Mouse (Mus musculus) lung, postnatal 0 days (tissue): ENCODE results near the gene Ntf5.

Experiments used
- CTCF ChIP-seq: IDR thresholded peaks from 2 replicates; pipeline ENCODE4 v1.5.1; 2016; ENCODE audit warnings: antibody characterized with exemption, mild to moderate bottlenecking
- EP300 ChIP-seq: IDR thresholded peaks from 2 replicates; pipeline ENCODE4 v1.6.1; 2016; ENCODE audit warnings: antibody characterized with exemption, mild to moderate bottlenecking, control low read depth

DNA sequence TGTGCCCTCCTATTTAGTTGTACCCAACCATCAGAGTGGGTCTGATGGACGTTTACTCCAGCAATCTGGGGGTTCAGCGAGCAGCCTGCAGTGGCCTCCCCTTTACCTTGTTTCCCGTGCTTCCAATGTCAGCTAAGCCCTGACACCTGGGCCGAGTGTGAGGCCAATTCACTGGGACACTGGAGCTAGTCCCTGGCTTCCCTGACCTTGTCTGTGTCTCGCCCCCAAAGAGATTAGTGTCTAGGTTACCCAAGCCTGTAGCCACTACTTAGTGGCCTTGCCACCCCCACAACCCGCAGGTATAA, 7.1 kb downstream of the Ntf5 start, which contains the start of gene Lhb:
- TF ChIP-seq CTCF (no peak), EP300 (no peak)
